Mouse (Mus musculus): ENCODE measurements at regions not wholly inside any gene's neighbourhood (a gene's known extent, or its start where the extent isn't known, plus 50 kb on each side); places are given as distances from the start of the nearest gene placed in this dataset.

- DNase-seq (ENCODE audit: low spot score) = no peak
Observed at GRCm38 (mm10) chr10:43749496-43750110, 151.9 kb downstream of the Qrsl1 start.

GRCm38 (mm10) chr10:43750401-43750800 is 151.1 kb downstream of the Qrsl1 start:
- no peak for DNase-seq (ENCODE audit: low spot score)

GRCm38 (mm10) chr10:43750854-43751253 is 150.7 kb downstream of the Qrsl1 start:
- no peak for DNase-seq (ENCODE audit: low spot score)

GRCm38 (mm10) chr10:43751881-43752675 is 149.5 kb downstream of the Qrsl1 start:
- no peak for DNase-seq (ENCODE audit: low spot score)

- DNase-seq (ENCODE audit: low spot score) = no peak
Observed at GRCm38 (mm10) chr10:43756881-43757565, 144.5 kb downstream of the Qrsl1 start.

GRCm38 (mm10) chr10:43758124-43759025 is 143.2 kb downstream of the Qrsl1 start:
- no peak for DNase-seq (ENCODE audit: low spot score)

GRCm38 (mm10) chr10:43759186-43759905 is 142.2 kb downstream of the Qrsl1 start:
- DNase-seq (ENCODE audit: low spot score) = no peak

GRCm38 (mm10) chr10:43759906-43760281 is 141.7 kb downstream of the Qrsl1 start:
- no peak for DNase-seq (ENCODE audit: low spot score)

- no peak for DNase-seq (ENCODE audit: low spot score)
Observed at GRCm38 (mm10) chr10:43761979-43762570, 139.5 kb downstream of the Qrsl1 start.

- no peak for DNase-seq (ENCODE audit: low spot score)
Observed at GRCm38 (mm10) chr10:43764581-43764980, 137.0 kb downstream of the Qrsl1 start.

GRCm38 (mm10) chr10:43765275-43765674 is 136.3 kb downstream of the Qrsl1 start:
- no peak for DNase-seq (ENCODE audit: low spot score)

GRCm38 (mm10) chr10:43765829-43766486 is 135.6 kb downstream of the Qrsl1 start:
- no peak for DNase-seq (ENCODE audit: low spot score)

GRCm38 (mm10) chr10:43767961-43768726 is 133.4 kb downstream of the Qrsl1 start:
- DNase-seq (ENCODE audit: low spot score) = no peak

GRCm38 (mm10) chr10:43769026-43769425 is 132.5 kb downstream of the Qrsl1 start:
- no peak for DNase-seq (ENCODE audit: low spot score)

GRCm38 (mm10) chr10:43775807-43776206 is 125.7 kb downstream of the Qrsl1 start:
- no peak for DNase-seq (ENCODE audit: low spot score)

- DNase-seq (ENCODE audit: low spot score) = no peak
Observed at GRCm38 (mm10) chr10:43777612-43778600, 123.6 kb downstream of the Qrsl1 start.

GRCm38 (mm10) chr10:43780571-43780970 is 121.0 kb downstream of the Qrsl1 start:
- DNase-seq (ENCODE audit: low spot score) = no peak

- DNase-seq (ENCODE audit: low spot score) = no peak
Observed at GRCm38 (mm10) chr10:43783304-43783703, 118.2 kb downstream of the Qrsl1 start.

All from T-cell, adult 2 months (primary cell).